Mouse (Mus musculus): ENCODE data around the gene Ccdc170. TPM values are rescaled to one million over a fixed set of nuclear protein-coding genes. Genes with fewer than 3 reads are reported as not detected.
"Not testable (repeated sequence)": the region's sequence is repeated elsewhere in the genome, so short reads cannot be mapped to it uniquely, and the experiment has no call there.

Gene Ccdc170
- polyA plus RNA-seq, 1 experiment: not detected

GRCm38 (mm10) chr10:4590956-4591355 is 108.7 kb downstream of the Ccdc170 start:
- TF ChIP-seq POLR2A (IDR thresholded peaks at IDR 0.05; ENCODE audit: low read depth, low read length) (no peak), CTCF (IDR thresholded peaks at IDR 0.05; ENCODE audit: borderline replicate concordance, insufficient read depth, low read length) (no peak)
- H3K27ac ChIP-seq (ENCODE audit: insufficient read depth, low read length): no peak overlapping the region
- H3K4me1 ChIP-seq (ENCODE audit: control insufficient read depth, insufficient read depth, low read length): no peaks in the 10 kb centered on the region
- no peak overlapping the region for H3K4me3 ChIP-seq (ENCODE audit: insufficient read depth, low read length)

GRCm38 (mm10) chr10:4593828-4594227 is 111.5 kb downstream of the Ccdc170 start:
- Histone ChIP-seq H3K27ac (ENCODE audit: insufficient read depth, low read length) (no peak overlapping the region), H3K4me1 (ENCODE audit: control insufficient read depth, insufficient read depth, low read length) (no peaks in the 10 kb centered on the region), H3K4me3 (ENCODE audit: insufficient read depth, low read length) (no peak overlapping the region)
- TF ChIP-seq CTCF (IDR thresholded peaks at IDR 0.05; ENCODE audit: borderline replicate concordance, insufficient read depth, low read length) (no peak), POLR2A (IDR thresholded peaks at IDR 0.05; ENCODE audit: low read depth, low read length) (no peak)

- no peak for TF ChIP-seq CTCF (IDR thresholded peaks at IDR 0.05; ENCODE audit: borderline replicate concordance, insufficient read depth, low read length)
- no peak for TF ChIP-seq POLR2A (IDR thresholded peaks at IDR 0.05; ENCODE audit: low read depth, low read length)
- Histone ChIP-seq H3K4me3 (ENCODE audit: insufficient read depth, low read length) (no peak overlapping the region), H3K27ac (ENCODE audit: insufficient read depth, low read length) (no peak overlapping the region), H3K4me1 (ENCODE audit: control insufficient read depth, insufficient read depth, low read length) (no peaks in the 10 kb centered on the region)
Measured at GRCm38 (mm10) chr10:4597211-4597610, 114.9 kb downstream of the Ccdc170 start.

GRCm38 (mm10) chr10:4598244-4598842 is 116.0 kb downstream of the Ccdc170 start:
- TF ChIP-seq POLR2A (IDR thresholded peaks at IDR 0.05; ENCODE audit: low read depth, low read length): no peak
- peak; percentile 22; the same call in 1 of the 2 replicates for TF ChIP-seq CTCF (IDR thresholded peaks at IDR 0.05; ENCODE audit: borderline replicate concordance, insufficient read depth, low read length)
- H3K27ac ChIP-seq (ENCODE audit: insufficient read depth, low read length): no peak overlapping the region
- no peak overlapping the region for H3K4me3 ChIP-seq (ENCODE audit: insufficient read depth, low read length)
- no peaks in the 10 kb centered on the region for H3K4me1 ChIP-seq (ENCODE audit: control insufficient read depth, insufficient read depth, low read length)

GRCm38 (mm10) chr10:4598916-4599315 is 116.6 kb downstream of the Ccdc170 start:
- no peak overlapping the region for H3K27ac ChIP-seq (ENCODE audit: insufficient read depth, low read length)
- no peaks in the 10 kb centered on the region for H3K4me1 ChIP-seq (ENCODE audit: control insufficient read depth, insufficient read depth, low read length)
- no peak overlapping the region for H3K4me3 ChIP-seq (ENCODE audit: insufficient read depth, low read length)
- TF ChIP-seq CTCF (IDR thresholded peaks at IDR 0.05; ENCODE audit: borderline replicate concordance, insufficient read depth, low read length) (no peak), POLR2A (IDR thresholded peaks at IDR 0.05; ENCODE audit: low read depth, low read length) (no peak)

- TF ChIP-seq POLR2A (IDR thresholded peaks at IDR 0.05; ENCODE audit: low read depth, low read length): no peak
- Histone ChIP-seq H3K4me1 (ENCODE audit: control insufficient read depth, insufficient read depth, low read length) (no peaks in the 10 kb centered on the region), H3K4me3 (ENCODE audit: insufficient read depth, low read length) (no peak overlapping the region), H3K27ac (ENCODE audit: insufficient read depth, low read length) (no peak overlapping the region)
Measured at GRCm38 (mm10) chr10:4599591-4599990, 117.3 kb downstream of the Ccdc170 start.

- H3K4me1 ChIP-seq (ENCODE audit: control insufficient read depth, insufficient read depth, low read length): no peaks in the 10 kb centered on the region
- no peak overlapping the region for H3K4me3 ChIP-seq (ENCODE audit: insufficient read depth, low read length)
- no peak overlapping the region for H3K27ac ChIP-seq (ENCODE audit: insufficient read depth, low read length)
- TF ChIP-seq POLR2A (IDR thresholded peaks at IDR 0.05; ENCODE audit: low read depth, low read length) (no peak), CTCF (IDR thresholded peaks at IDR 0.05; ENCODE audit: borderline replicate concordance, insufficient read depth, low read length) (no peak)
Measured at GRCm38 (mm10) chr10:4600796-4601474, 118.6 kb downstream of the Ccdc170 start.

GRCm38 (mm10) chr10:4601612-4602011 is 119.3 kb downstream of the Ccdc170 start:
- not testable (repeated sequence) for H3K4me1 ChIP-seq (ENCODE audit: control insufficient read depth, insufficient read depth, low read length); H3K27ac ChIP-seq (ENCODE audit: insufficient read depth, low read length); H3K4me3 ChIP-seq (ENCODE audit: insufficient read depth, low read length)

GRCm38 (mm10) chr10:4602466-4602865 is 120.2 kb downstream of the Ccdc170 start:
- H3K4me3 ChIP-seq (ENCODE audit: insufficient read depth, low read length): no peak overlapping the region

GRCm38 (mm10) chr10:4604527-4605209 is 122.4 kb downstream of the Ccdc170 start:
- Histone ChIP-seq H3K4me1 (ENCODE audit: control insufficient read depth, insufficient read depth, low read length) (peaks cover 1% of the 10 kb centered on the region; the same call in 1 of the 2 replicates), H3K4me3 (ENCODE audit: insufficient read depth, low read length) (no peak overlapping the region), H3K27ac (ENCODE audit: insufficient read depth, low read length) (no peak overlapping the region)
- no peak for TF ChIP-seq CTCF (IDR thresholded peaks at IDR 0.05; ENCODE audit: borderline replicate concordance, insufficient read depth, low read length)
- no peak for TF ChIP-seq POLR2A (IDR thresholded peaks at IDR 0.05; ENCODE audit: low read depth, low read length)

More at GRCm38 (mm10) chr10:4602466-4602865, 120.2 kb downstream of the Ccdc170 start:
- H3K27ac ChIP-seq (ENCODE audit: insufficient read depth, low read length): no peak overlapping the region
- no peak for TF ChIP-seq POLR2A (IDR thresholded peaks at IDR 0.05; ENCODE audit: low read depth, low read length)
- TF ChIP-seq CTCF (IDR thresholded peaks at IDR 0.05; ENCODE audit: borderline replicate concordance, insufficient read depth, low read length): no peak
- H3K4me1 ChIP-seq (ENCODE audit: control insufficient read depth, insufficient read depth, low read length): no peaks in the 10 kb centered on the region
